Mouse (Mus musculus) left cerebral cortex, adult 2 months (tissue): ENCODE data around the gene Elmo1. TPM values are rescaled to one million over a fixed set of nuclear protein-coding genes. Genes with fewer than 3 reads are reported as not detected.
A peak's percentile ranks its signal among the peaks of the same experiment; 100 is the strongest.

ENCODE experiments used
- DNase-seq, 2 experiments: peaks; one replicate each; pipeline ENCODE4 v3.0.0; 2021 to 2022; ENCODE audit warnings: low spot score in 2 of 2, mixed read lengths in 1 of 2; ENCODE audit errors: extremely low spot score in 1 of 2
- H3K27ac ChIP-seq: fragments of 200-600 bp; 2 replicates; pipeline ENCODE4 v1.8.1; 2022
- H3K4me3 ChIP-seq: fragments of 200-600 bp; 2 replicates; pipeline ENCODE4 v1.8.1; 2022
- CTCF ChIP-seq: fragments of 200-600 bp; IDR thresholded peaks from 2 replicates; pipeline ENCODE4 v1.8.1; 2022; ENCODE audit warnings: antibody characterized with exemption, mild to moderate bottlenecking, moderate library complexity
- intact Hi-C: fragments of 180-260 bp; cut with DNase I; formaldehyde crosslinking; loops from one replicate; pipeline ENCODE4 v1.15.1; 2025
- total RNA-seq, 2 experiments: library from RNA; stranded (reverse); gene quantifications; 2 replicates each; pipeline ENCODE4 v1.2.3; 2021

Elmo1 gene
- total RNA-seq, 2 experiments from 2014 or later, result 62.8 to 79.1 TPM

DNA sequence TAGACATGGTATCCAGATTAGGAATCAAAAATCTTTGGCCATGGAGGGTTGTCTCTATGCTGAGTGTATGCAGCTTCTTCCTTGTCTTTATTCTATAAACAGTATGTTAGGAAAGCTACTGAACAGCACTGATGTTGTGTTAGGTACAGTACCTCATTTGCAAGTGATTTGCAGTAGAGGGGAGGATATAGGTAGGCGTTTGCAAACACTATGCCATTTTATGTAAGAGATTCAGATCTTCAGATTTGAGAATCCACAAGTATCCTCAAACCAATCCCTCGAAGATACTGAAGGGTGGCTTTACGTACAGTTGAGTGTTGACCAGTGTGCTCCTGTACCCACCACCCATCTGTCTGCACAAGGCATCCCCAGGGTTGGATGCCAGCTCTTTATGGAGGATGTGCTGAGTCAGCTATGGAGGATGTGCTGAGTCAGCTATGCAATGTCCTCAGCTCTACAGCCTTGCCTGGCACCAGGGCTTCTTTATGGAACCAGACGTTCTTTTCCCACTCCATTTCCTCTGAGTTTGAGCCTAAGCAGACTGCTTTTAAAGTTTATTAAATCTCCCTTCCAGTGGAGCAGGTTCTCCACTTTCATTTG is 465.6 kb downstream of the Elmo1 start:
- peak in 1 of 2 experiments; percentile 40 for DNase-seq
- TF ChIP-seq CTCF, result no peak
- Histone ChIP-seq H3K27ac (peak overlapping the region; percentile 62; the same call in 1 of the 2 replicates), H3K4me3 (no peak overlapping the region)
- intact Hi-C loops, result loop anchor here (5.0 kb wide), 1 partner anchor 84 kb away; no protein-coding TSS in a partner anchor

DNA sequence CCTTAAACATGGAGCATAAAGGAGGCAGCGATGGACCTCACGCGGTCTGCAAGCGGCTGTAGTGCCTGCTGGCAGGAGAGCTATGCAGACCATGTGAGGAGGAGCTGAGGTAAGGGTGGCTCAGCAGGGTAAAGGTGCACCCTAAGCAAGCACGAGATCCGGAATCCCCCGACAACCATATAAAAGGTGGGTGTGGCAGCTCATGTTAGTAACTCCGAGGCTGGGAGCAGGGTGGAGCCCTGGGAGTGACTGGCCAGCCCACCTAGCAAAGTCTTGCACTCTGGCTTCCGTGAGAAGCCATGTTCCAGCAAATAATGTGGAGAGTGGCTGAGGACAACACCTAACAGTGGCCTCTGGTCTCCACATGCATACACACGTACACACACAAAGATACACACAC is 466.3 kb downstream of the Elmo1 start:
- Histone ChIP-seq H3K4me3 (no peak overlapping the region), H3K27ac (no peak overlapping the region; the same call in 1 of the 2 replicates)
- intact Hi-C loops, result loop anchor here (5.0 kb wide), 1 partner anchor 84 kb away; no protein-coding TSS in a partner anchor
- TF ChIP-seq CTCF, result no peak
- no peak for DNase-seq

DNA sequence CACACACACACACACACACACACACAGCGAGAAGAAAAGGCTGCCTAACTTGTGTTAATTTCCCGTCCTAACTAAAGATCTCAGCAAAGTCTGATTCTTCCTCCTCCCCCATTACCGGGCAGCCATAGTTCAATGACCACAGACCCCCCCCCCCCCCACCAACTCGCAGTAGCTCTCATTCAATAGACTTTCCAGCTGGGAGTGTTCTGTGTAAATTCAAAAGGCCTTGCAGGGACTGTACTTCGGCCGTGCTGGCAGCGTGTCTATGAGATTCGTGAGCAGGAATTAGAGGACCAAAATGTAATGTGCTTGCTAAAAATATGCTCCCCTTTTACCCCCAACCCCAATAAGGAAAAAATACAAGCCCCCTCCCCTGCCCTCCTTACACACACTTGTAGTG is 466.8 kb downstream of the Elmo1 start:
- DNase-seq, result no peak
- Histone ChIP-seq H3K4me3 (no peak overlapping the region), H3K27ac (no peak overlapping the region)
- intact Hi-C loops, result loop anchor here (5.0 kb wide), 1 partner anchor 85 kb away; no protein-coding TSS in a partner anchor
- no peak for TF ChIP-seq CTCF

DNA sequence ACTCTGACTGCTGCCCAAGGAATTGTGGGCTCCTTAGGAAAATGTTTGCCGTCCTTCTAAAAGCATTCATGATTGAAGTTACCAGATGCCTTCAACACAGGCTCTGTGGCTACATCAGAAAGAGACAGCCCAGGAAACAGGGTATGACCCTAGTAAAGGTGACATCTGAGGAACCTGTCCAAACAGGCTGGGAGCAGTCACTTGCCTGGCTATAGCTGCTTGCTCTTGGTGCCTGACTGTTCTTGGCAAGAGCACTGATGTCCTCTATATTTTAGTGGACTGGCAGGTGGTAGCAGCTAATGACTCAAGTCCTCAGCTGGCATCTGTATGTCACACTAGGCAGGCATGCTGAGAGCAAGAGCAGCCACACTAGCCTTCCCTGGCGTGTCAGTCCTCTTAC is 468.0 kb downstream of the Elmo1 start:
- DNase-seq, result no peak
- H3K4me3 ChIP-seq, result no peak overlapping the region
- no peak for TF ChIP-seq CTCF
- intact Hi-C loops, result loop anchor here (5.0 kb wide), 1 partner anchor 86 kb away; no protein-coding TSS in a partner anchor
- H3K27ac ChIP-seq, result no peak overlapping the region

DNA sequence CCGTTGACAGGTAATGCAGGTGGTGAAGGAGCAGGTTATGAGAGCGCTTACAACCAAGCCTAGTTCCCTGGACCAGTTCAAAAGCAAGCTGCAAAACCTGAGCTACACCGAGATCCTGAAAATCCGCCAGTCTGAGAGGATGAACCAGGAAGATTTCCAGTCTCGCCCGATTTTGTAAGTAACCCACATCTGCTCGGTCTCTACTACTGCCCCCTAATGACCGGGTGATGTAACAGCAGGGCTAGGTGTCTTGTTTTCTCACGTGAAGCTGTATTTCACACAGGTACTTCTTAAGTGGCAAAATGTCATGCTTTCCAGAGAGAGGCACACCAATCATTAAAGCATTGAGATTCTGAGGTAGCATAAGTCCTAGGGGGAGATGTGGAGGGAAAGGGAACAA is 474.0 kb downstream of the Elmo1 start:
- TF ChIP-seq CTCF, result peak; percentile 43
- Histone ChIP-seq H3K4me3 (no peak overlapping the region), H3K27ac (no peak overlapping the region)
- intact Hi-C loops, result no loop called here
- DNase-seq, result no peak

DNA sequence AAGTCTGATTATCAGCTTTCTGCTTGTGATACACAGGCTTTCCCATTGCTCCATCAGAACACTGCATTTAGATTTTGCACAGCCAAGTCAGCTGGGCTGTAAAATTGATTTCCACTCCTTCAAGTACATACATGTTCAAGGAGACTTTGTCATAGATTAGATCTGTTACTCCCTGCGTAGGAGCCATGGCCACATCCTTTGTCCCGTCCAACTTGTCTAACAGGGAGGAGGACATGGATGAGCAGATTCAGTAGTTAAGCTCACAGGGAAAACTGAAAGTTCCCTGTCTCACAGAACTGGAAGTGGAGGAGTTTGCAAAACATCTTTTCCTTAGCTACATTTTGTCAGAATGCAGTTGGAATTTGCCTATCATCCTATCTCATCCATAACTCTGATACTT is 484.8 kb downstream of the Elmo1 start:
- no peak for TF ChIP-seq CTCF
- intact Hi-C loops, result no loop called here

DNA sequence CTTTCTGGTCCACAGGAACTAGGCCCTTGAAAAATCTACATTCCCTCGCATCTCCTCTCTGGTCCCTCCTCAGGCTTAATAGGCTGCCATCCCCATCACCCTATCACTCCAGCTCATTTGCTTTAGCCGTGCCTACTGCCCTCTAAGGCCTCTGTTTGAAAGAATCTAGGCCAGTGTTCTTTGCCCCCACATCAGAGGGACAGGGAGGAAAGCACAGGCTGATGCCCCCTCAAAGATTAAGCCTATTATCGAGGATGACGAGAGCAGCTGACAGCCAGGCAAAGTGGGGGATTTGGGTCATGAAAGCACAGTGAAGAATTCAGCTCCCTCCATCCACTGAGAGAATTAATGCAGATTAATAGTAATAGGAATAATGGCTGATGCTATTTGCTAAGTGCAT is 495.5 kb downstream of the Elmo1 start:
- Histone ChIP-seq H3K27ac (no peak overlapping the region), H3K4me3 (no peak overlapping the region)
- no peak for TF ChIP-seq CTCF
- no peak for DNase-seq
- intact Hi-C loops, result no loop called here

More for the DNA sequence above, 484.8 kb downstream of the Elmo1 start:
- DNase-seq, result no peak
- no peak overlapping the region for H3K27ac ChIP-seq
- H3K4me3 ChIP-seq, result no peak overlapping the region

DNA sequence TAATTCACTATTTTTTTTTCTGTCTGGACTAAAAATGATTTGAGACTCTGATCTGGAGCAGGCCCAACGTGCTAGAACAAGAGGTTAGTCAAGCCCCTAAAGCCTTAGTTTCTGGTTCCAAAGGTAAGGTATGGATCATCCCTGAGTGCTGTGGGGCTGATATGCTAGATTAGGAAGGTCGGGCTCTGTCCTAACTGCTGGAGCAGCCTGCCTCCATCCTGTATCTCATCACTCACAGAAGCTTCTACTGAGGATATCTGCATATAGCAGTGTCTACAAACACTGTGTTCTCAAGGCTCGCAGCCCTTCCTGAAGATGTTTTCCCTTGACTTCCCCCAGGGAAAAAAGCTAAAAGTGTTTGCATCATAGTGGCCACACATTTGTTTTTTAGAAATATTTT is 496.1 kb downstream of the Elmo1 start:
- TF ChIP-seq CTCF, result no peak
- Histone ChIP-seq H3K27ac (no peak overlapping the region), H3K4me3 (no peak overlapping the region)
- no peak for DNase-seq
- intact Hi-C loops, result no loop called here

DNA sequence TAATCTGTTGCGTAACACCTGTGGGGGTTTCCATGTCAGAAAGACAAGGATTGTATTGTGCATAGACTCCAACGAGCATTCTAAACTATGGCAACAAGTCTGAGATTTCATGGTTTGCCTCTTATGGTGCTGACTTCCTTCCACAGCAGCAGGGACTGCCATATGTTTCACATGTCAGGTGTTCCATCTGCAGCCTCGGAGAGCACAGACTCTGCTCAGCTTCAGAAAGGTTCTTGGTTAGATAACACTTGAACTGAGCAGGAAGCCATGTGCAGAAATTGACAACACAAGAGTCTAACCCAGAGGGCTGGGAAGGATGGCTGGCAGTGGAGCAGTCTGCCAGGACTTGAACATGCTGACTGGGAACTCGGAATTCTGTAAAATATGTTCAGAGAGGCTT is 500.6 kb downstream of the Elmo1 start:
- Histone ChIP-seq H3K4me3 (no peak overlapping the region), H3K27ac (no peak overlapping the region)
- no peak for DNase-seq
- no peak for TF ChIP-seq CTCF
- intact Hi-C loops, result no loop called here

DNA sequence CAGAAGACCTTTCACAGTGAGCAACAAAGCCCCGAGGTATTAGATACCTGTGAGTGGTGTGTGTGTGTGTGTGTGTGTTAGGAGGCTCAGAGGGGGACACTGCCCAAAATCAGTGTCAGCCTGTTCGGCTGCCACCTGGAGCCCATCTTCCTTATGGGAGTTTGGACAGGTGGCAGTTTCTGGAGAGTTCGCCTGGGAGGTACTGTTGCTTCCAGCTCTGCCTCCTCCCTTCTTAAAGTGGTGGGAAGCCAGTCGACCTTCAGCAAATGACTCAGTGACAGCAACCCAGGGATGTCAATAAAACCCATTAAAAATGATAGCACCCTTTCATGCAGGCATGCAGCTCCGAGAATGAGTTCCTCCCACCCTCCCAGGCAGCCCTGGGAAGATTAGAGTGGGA is 506.9 kb downstream of the Elmo1 start:
- intact Hi-C loops, result no loop called here
- no peak for TF ChIP-seq CTCF
- peak overlapping the region; percentile 69 for H3K27ac ChIP-seq
- no peak overlapping the region for H3K4me3 ChIP-seq
- DNase-seq, result peak in 1 of 2 experiments; percentile 24

DNA sequence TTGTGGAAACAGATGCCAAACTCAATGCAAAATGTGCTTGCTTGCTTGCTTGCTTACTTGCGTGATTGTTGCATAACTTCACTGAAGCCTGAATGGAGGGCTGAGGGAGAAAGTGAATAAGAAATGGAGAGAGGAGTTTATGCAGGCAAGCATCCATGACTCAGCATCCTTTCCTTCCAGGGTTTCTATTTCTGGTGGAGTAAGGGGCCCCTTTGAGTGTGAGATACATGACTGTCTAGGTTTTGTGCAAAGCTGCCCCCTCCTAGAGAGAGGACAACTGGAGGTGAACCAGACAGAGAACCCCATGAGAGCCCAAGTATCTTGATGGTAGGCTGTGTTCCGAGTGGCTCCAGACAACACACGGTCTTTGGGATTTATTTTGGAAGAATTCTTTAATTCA is 508.2 kb downstream of the Elmo1 start:
- Histone ChIP-seq H3K4me3 (no peak overlapping the region), H3K27ac (peak overlapping the region; percentile 69)
- no peak for DNase-seq
- TF ChIP-seq CTCF, result no peak
- intact Hi-C loops, result no loop called here

DNA sequence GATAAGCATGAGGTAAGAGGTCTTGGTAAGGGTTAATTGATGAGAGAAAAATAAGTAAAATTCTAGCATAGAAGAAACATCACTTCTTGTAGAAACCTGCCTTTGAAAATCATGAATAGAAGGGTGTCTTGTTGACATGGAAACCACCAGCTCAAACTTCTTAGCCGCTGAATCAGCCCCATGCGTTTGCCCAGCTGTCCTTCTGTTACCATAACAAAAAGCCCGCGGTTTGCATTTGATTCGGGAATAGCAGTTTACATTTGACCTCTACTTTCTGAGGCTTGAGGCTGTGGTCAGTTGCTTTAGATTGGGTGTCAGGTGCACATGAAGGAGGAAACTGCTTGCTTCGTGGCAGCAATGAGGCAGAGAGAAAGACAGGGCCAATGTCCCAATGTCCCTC is 509.9 kb downstream of the Elmo1 start:
- no peak for TF ChIP-seq CTCF
- peak overlapping the region; percentile 69 for H3K27ac ChIP-seq
- DNase-seq, result no peak
- no peak overlapping the region for H3K4me3 ChIP-seq
- intact Hi-C loops, result loop anchor here (2.0 to 5.0 kb wide), 2 partner anchors 61 to 293 kb away; no protein-coding TSS in a partner anchor

DNA sequence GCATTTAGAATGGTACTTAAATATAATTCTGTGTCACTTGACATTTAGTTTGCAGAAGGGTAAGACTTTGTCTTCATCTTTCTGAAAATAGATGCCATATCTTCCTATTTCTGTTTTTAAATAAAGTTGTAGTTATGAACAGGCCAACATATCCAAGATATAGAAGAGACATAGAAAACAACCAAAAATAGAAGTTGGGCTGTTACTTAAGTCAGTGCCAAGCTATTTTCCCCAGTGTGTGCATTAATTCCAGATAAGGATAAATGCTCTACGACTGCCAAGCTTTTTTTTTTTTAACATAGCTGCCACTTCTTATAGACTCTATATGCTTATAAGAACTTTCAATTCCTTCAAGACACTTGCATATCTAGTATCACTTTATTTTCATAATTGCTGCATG is 511.0 kb downstream of the Elmo1 start:
- TF ChIP-seq CTCF, result no peak
- Histone ChIP-seq H3K27ac (peak overlapping the region; percentile 69), H3K4me3 (no peak overlapping the region)
- intact Hi-C loops, result loop anchor here (2.0 to 5.0 kb wide), 2 partner anchors 63 to 294 kb away; no protein-coding TSS in a partner anchor
- no peak for DNase-seq
